In the genomic region with DNA sequence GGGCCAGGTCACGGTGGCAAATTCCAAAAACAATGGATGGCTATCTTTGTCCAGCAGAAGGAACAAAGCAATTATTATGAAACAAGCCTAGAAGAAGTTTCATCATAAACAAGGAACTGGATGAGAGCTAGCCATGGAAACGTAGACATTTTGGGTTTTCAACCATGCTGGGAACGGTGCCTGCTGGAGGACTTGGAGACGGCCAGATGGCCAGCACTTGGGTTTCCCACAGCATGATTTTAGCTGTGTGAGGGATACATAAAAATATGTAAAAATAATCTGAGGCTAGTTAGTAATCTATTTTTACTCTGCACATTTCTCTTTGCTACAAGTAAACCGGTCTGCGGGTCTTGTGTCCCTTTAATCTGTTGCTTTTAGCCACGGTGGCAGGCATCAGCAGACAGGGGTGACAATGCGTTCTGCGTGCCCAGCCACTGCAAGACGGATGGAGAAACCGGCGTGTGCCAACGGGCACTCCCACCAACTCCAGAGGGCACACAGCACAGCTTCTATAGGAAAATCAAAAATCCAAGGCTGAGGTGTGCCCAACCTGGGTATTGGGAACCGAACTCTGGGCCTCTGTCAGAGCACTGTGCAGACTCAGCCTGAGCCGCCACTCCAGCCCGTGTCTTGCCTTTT, we compare ENCODE assay signal across 12 mouse cellular contexts. TPM values are rescaled to one million over a fixed set of nuclear protein-coding genes. Genes with fewer than 3 reads are reported as not detected.
A peak's percentile ranks its signal among the peaks of the same experiment; 100 is the strongest.
DNase-seq lines count a peak whose midpoint lies in the region; ATAC-seq lines count a peak whose summit lies in the region.
"Had no signal": no experiment of that assay in that cellular context is flagged by ENCODE, and none has a peak within 500 bp of the region (broad histone marks: within the 10 kb centered on the region; RNA-seq: fewer than 3 reads in every experiment).

No protein-coding gene starts in this region.

- no peaks in the 10 kb centered on the region for H3K36me3 ChIP-seq in hindbrain, embryonic 14.5 days (replicated peaks; ENCODE audit: control insufficient read depth, insufficient read depth)
- no peaks in the 10 kb centered on the region for H3K36me3 ChIP-seq in hindbrain, embryonic 10.5 days
- H3K36me3 ChIP-seq: embryonic facial prominence, embryonic 12.5 days; heart, embryonic 15.5 days; liver, embryonic 15.5 days had no signal

- H3K4me1 ChIP-seq in hindbrain, embryonic 14.5 days (replicated peaks; ENCODE audit: control insufficient read depth, insufficient read depth, low read length): no peaks in the 10 kb centered on the region
- 0 out of 2 replicates have a peak, but pooled peaks cover 2% of the 10 kb centered on the region for H3K4me1 ChIP-seq in hindbrain, embryonic 10.5 days (replicated peaks)
- H3K4me1 ChIP-seq: embryonic facial prominence, embryonic 12.5 days; heart, embryonic 15.5 days; liver, embryonic 15.5 days had no signal

- H3K27ac ChIP-seq in hindbrain, embryonic 14.5 days: no peak overlapping the region
- H3K27ac ChIP-seq in hindbrain, embryonic 10.5 days: no peak overlapping the region
- H3K27ac ChIP-seq: embryonic facial prominence, embryonic 12.5 days; heart, embryonic 15.5 days; liver, embryonic 15.5 days; macrophage had no signal

- no peaks in the 10 kb centered on the region for H3K9me3 ChIP-seq in hindbrain, embryonic 14.5 days (ENCODE audit: control insufficient read depth, low read length)
- H3K9me3 ChIP-seq in hindbrain, embryonic 10.5 days: no peaks in the 10 kb centered on the region
- H3K9me3 ChIP-seq: embryonic facial prominence, embryonic 12.5 days; heart, embryonic 15.5 days; liver, embryonic 15.5 days had no signal

- 92% methylated on average over 16 of the region's 16 CpGs for WGBS in hindbrain, embryonic 14.5 days
- 93% methylated on average over 16 of the region's 16 CpGs for WGBS in hindbrain, embryonic 10.5 days

- no peak overlapping the region for H3K4me2 ChIP-seq in hindbrain, embryonic 14.5 days (replicated peaks)
- H3K4me2 ChIP-seq: embryonic facial prominence, embryonic 12.5 days; heart, embryonic 15.5 days; liver, embryonic 15.5 days had no signal

- no peak overlapping the region for H3K4me3 ChIP-seq in hindbrain, embryonic 14.5 days (replicated peaks; ENCODE audit: low read length)
- no peak overlapping the region for H3K4me3 ChIP-seq in hindbrain, embryonic 10.5 days
- H3K4me3 ChIP-seq: embryonic facial prominence, embryonic 12.5 days; heart, embryonic 15.5 days; liver, embryonic 15.5 days had no signal

- ATAC-seq in frontal cortex, adult (ENCODE audit: low TSS enrichment): peak; percentile 88
- ATAC-seq in hindbrain, embryonic 14.5 days (ENCODE audit: low FRiP score): no peak

- no peak for DNase-seq in frontal cortex, postnatal 25 days (ENCODE audit: low spot score in 2 of 2)
- peak; percentile 90 for DNase-seq in cerebellum, adult 9-10 months
- DNase-seq in layer of hippocampus, adult 8-10 months (ENCODE audit: low spot score in 2 of 2): peak; percentile 43 to 68
- peak; percentile 56 for DNase-seq in right cerebral cortex, postnatal 14 days
- no peak for DNase-seq in hindbrain, embryonic 14.5 days (ENCODE audit: low spot score)
- DNase-seq in spleen, postnatal 4 days (ENCODE audit: low spot score in 2 of 2): no peak
- no peak for DNase-seq in hindbrain, embryonic 10.5 days (ENCODE audit: low spot score)

- no peaks in the 10 kb centered on the region for H3K27me3 ChIP-seq in hindbrain, embryonic 14.5 days (ENCODE audit: control insufficient read depth, insufficient read depth, low read length)
- H3K27me3 ChIP-seq in hindbrain, embryonic 10.5 days (ENCODE audit: insufficient read depth, poor library complexity, severe bottlenecking): no peaks in the 10 kb centered on the region
- H3K27me3 ChIP-seq: embryonic facial prominence, embryonic 12.5 days; heart, embryonic 15.5 days had no signal

- no peak overlapping the region for H3K9ac ChIP-seq in hindbrain, embryonic 14.5 days
- H3K9ac ChIP-seq: embryonic facial prominence, embryonic 12.5 days; heart, embryonic 15.5 days; liver, embryonic 15.5 days had no signal

RNA-seq across cellular contexts. Expression of a gene that starts 31.0 kb away (rescaled TPM):
- total RNA-seq in layer of hippocampus, adult 8-10 months (2022): 10 to 100 TPM; 70.9 to 85.2 (median 79.5) TPM
- 47.6 and 52.9 TPM in 2 replicates for polyA plus RNA-seq in hindbrain, embryonic 14.5 days (2014; fragmentation: Nextera tagmentation; extraction: Ambion mirVana)
- 11.4 and 17.1 TPM in 2 replicates for polyA plus RNA-seq in hindbrain, embryonic 10.5 days (2016; fragmentation: Nextera tagmentation; extraction: Ambion mirVana)

Comparison
In these comparisons a context has a peak if more than half of its experiments do, and no peak if none do; other contexts are left out.
1. DNase-seq: peak in cerebellum, adult 9-10 months (single experiment), layer of hippocampus, adult 8-10 months (2 of 2) and right cerebral cortex, postnatal 14 days (single experiment); none in frontal cortex, postnatal 25 days (0 of 2), hindbrain, embryonic 14.5 days (single experiment), spleen, postnatal 4 days (0 of 2) and hindbrain, embryonic 10.5 days (single experiment).